Mouse (Mus musculus) CH12.LX (cell line): ENCODE data around the gene Adam10. TPM values are rescaled to one million over a fixed set of nuclear protein-coding genes. Genes with fewer than 3 reads are reported as not detected.

ENCODE experiments used
- DNase-seq: peaks from one replicate; pipeline ENCODE4 v3.0.0-alpha.2; 2013; ENCODE audit errors: extremely low read depth
- H3K27ac ChIP-seq: 2 replicates; pipeline ENCODE4 v1.5.1; 2012; ENCODE audit warnings: low read depth, mild to moderate bottlenecking, control low read depth, moderate library complexity; ENCODE audit not compliant: insufficient read depth
- H3K27me3 ChIP-seq: replicated peaks from 2 replicates; pipeline ENCODE3; 2012; ENCODE audit warnings: inconsistent platforms
- H3K36me3 ChIP-seq, 2 experiments: replicated peaks in 1 of 2; 2 replicates each; pipeline versions ENCODE3 to v1.6.1; 2012; ENCODE audit warnings: inconsistent platforms in 1 of 2, low read length in 1 of 2, mild to moderate bottlenecking in 1 of 2, mixed read lengths in 1 of 2, moderate library complexity in 1 of 2; ENCODE audit not compliant: control insufficient read depth in 1 of 2, insufficient read depth in 1 of 2
- H3K4me1 ChIP-seq, 2 experiments: 2 replicates each; pipeline ENCODE4 v1.6.1; 2012; ENCODE audit warnings: inconsistent platforms in 1 of 2, moderate library complexity in 1 of 2; ENCODE audit not compliant: insufficient read depth in 2 of 2, control insufficient read depth in 1 of 2
- H3K4me2 ChIP-seq: 2 replicates; pipeline ENCODE4 v1.6.1; 2012; ENCODE audit warnings: low read depth, mild to moderate bottlenecking, control low read depth; ENCODE audit not compliant: poor library complexity, insufficient read depth, severe bottlenecking
- H3K4me3 ChIP-seq, 3 experiments: fragments of 150-350 bp in 1 of 3; sonication (generic) in 1 of 3; replicated peaks in 1 of 3; 2 replicates each; pipeline versions ENCODE3 to v1.5.1; 2011 to 2012; ENCODE audit warnings: low read depth in 2 of 3, low read length in 2 of 3, mild to moderate bottlenecking in 2 of 3, moderate library complexity in 2 of 3, control low read depth in 1 of 3, improper control_type of control experiment in 1 of 3, inconsistent platforms in 1 of 3, mixed read lengths in 1 of 3; ENCODE audit not compliant: poor library complexity in 1 of 3
- H3K79me2 ChIP-seq: replicated peaks from 2 replicates; pipeline ENCODE4 v1.6.1; 2012; ENCODE audit warnings: mild to moderate bottlenecking, moderate library complexity; ENCODE audit not compliant: control insufficient read depth, poor library complexity, insufficient read depth, severe bottlenecking; ENCODE audit errors: extremely low read depth
- H3K9ac ChIP-seq: 2 replicates; pipeline ENCODE4 v1.6.1; 2012; ENCODE audit warnings: low read depth, mild to moderate bottlenecking, control low read depth, moderate library complexity; ENCODE audit not compliant: insufficient read depth
- H3K9me3 ChIP-seq: replicated peaks from 2 replicates; pipeline ENCODE3; 2012; ENCODE audit warnings: low read length, inconsistent platforms, mixed read lengths
- BHLHE40 ChIP-seq: IDR thresholded peaks from 2 replicates; pipeline ENCODE4 v1.6.1; 2011; ENCODE audit warnings: mild to moderate bottlenecking, low read depth, low read length, improper control_type of control experiment
- CHD1 ChIP-seq: IDR thresholded peaks from 2 replicates; pipeline ENCODE4 v1.6.1; 2012; ENCODE audit warnings: low read depth, low read length, improper control_type of control experiment, inconsistent platforms
- E2F4 ChIP-seq: IDR thresholded peaks from 2 replicates; pipeline ENCODE4 v1.6.1; 2011; ENCODE audit warnings: low read depth, low read length, improper control_type of control experiment; ENCODE audit not compliant: insufficient replicate concordance
- ELF1 ChIP-seq: IDR thresholded peaks from 2 replicates; pipeline ENCODE4 v1.6.1; 2014; ENCODE audit warnings: low read depth, mild to moderate bottlenecking, inconsistent platforms, low read length, improper control_type of control experiment
- ETS1 ChIP-seq: conservative IDR thresholded peaks from 2 replicates; pipeline ENCODE4 v1.6.1; 2012; ENCODE audit warnings: low read depth, mild to moderate bottlenecking, inconsistent platforms, low read length, improper control_type of control experiment, moderate library complexity
- GABPA ChIP-seq: IDR thresholded peaks from 2 replicates; pipeline ENCODE4 v1.6.1; 2012; ENCODE audit warnings: low read depth, low read length, improper control_type of control experiment, inconsistent platforms; ENCODE audit not compliant: insufficient replicate concordance
- KAT2A ChIP-seq: IDR thresholded peaks from 2 replicates; pipeline ENCODE4 v1.6.1; 2012; ENCODE audit warnings: low read length, improper control_type of control experiment, inconsistent platforms; ENCODE audit not compliant: insufficient replicate concordance
- MAFK ChIP-seq: IDR thresholded peaks from 2 replicates; pipeline ENCODE4 v1.6.1; 2011; ENCODE audit warnings: low read length, improper control_type of control experiment; ENCODE audit not compliant: insufficient replicate concordance
- MAX ChIP-seq: IDR thresholded peaks from 2 replicates; pipeline ENCODE4 v1.6.1; 2011; ENCODE audit warnings: low read length, improper control_type of control experiment
- MAZ ChIP-seq: IDR thresholded peaks from 2 replicates; pipeline ENCODE4 v1.6.1; 2012; ENCODE audit warnings: low read depth, mild to moderate bottlenecking, inconsistent platforms, low read length, improper control_type of control experiment, moderate library complexity
- MXI1 ChIP-seq: IDR thresholded peaks from 2 replicates; pipeline ENCODE4 v1.6.1; 2011; ENCODE audit warnings: mild to moderate bottlenecking, low read depth, low read length, improper control_type of control experiment
- MYC ChIP-seq: IDR thresholded peaks from 2 replicates; pipeline ENCODE4 v1.6.1; 2011; ENCODE audit warnings: low read depth, mild to moderate bottlenecking, improper control_type of control experiment, low read length
- NELFE ChIP-seq: IDR thresholded peaks from 2 replicates; pipeline ENCODE4 v1.6.1; 2011; ENCODE audit warnings: low read depth, low read length, improper control_type of control experiment
- PAX5 ChIP-seq: IDR thresholded peaks from 2 replicates; pipeline ENCODE4 v1.6.1; 2012; ENCODE audit warnings: low read length, inconsistent platforms, mixed read lengths
- POLR2A ChIP-seq: IDR thresholded peaks from 2 replicates; pipeline ENCODE4 v1.6.1; 2011; ENCODE audit warnings: low read depth, mild to moderate bottlenecking, improper control_type of control experiment, low read length
- POLR2AphosphoS2 ChIP-seq: IDR thresholded peaks from 2 replicates; pipeline ENCODE4 v1.6.1; 2011; ENCODE audit warnings: low read depth, low read length, improper control_type of control experiment
- RCOR1 ChIP-seq: conservative IDR thresholded peaks from 2 replicates; pipeline ENCODE4 v1.6.1; 2012; ENCODE audit warnings: low read depth, mild to moderate bottlenecking, inconsistent platforms, low read length, improper control_type of control experiment
- SMC3 ChIP-seq: IDR thresholded peaks from 2 replicates; pipeline ENCODE4 v1.6.1; 2011; ENCODE audit warnings: low read depth, low read length, improper control_type of control experiment
- TBP ChIP-seq: conservative IDR thresholded peaks from 2 replicates; pipeline ENCODE4 v1.6.1; 2011; ENCODE audit warnings: low read depth, low read length, improper control_type of control experiment
- TCF12 ChIP-seq: IDR thresholded peaks from 2 replicates; pipeline ENCODE4 v1.6.1; 2014; ENCODE audit warnings: low read depth, mild to moderate bottlenecking, inconsistent platforms, low read length, improper control_type of control experiment
- UBTF ChIP-seq: IDR thresholded peaks from 2 replicates; pipeline ENCODE4 v1.6.1; 2012; ENCODE audit warnings: low read depth, mild to moderate bottlenecking, inconsistent platforms, low read length, improper control_type of control experiment, moderate library complexity
- USF2 ChIP-seq: conservative IDR thresholded peaks from 2 replicates; pipeline ENCODE4 v1.6.1; 2011; ENCODE audit warnings: low read depth, low read length, improper control_type of control experiment
- ZKSCAN1 ChIP-seq: IDR thresholded peaks from 2 replicates; pipeline ENCODE4 v1.6.1; 2012; ENCODE audit warnings: low read depth, inconsistent platforms, low read length, improper control_type of control experiment, borderline replicate concordance
- ZNF384 ChIP-seq: IDR thresholded peaks from 2 replicates; pipeline ENCODE4 v1.6.1; 2012; ENCODE audit warnings: low read depth, low read length, improper control_type of control experiment, inconsistent platforms
- dilution Hi-C: fragments of 300-500 bp; cut with MboI; formaldehyde crosslinking; loops from 2 replicates; pipeline ENCODE4 v1.14.3; 2020; ENCODE audit warnings: low sequenced_read_pairs; ENCODE audit not compliant: extremely low pct_unique_long_range_greater_than_20kb, extremely low pct_ligation_motif_present
- in situ Hi-C: fragments of 300-500 bp; cut with MboI; formaldehyde crosslinking; loops from 3 replicates; pipeline ENCODE4 v1.14.3; 2019; ENCODE audit warnings: low sequenced_read_pairs, low pct_ligation_motif_present, low pct_unique_long_range_greater_than_20kb, mixed read lengths
- polyA plus RNA-seq: library from polyadenylated mRNA; unstranded; fragments of >175 nt; gene quantifications from 2 replicates; pipeline ENCODE4 v1.2.1, GENCODE M21; 2012; ENCODE audit warnings: low read depth; ENCODE audit not compliant: insufficient read length
- total RNA-seq, 2 experiments: library from RNA; depleted of rRNA; stranded (reverse); fragments of 300-350 nt in 1 of 2; fragments of >200 nt in 1 of 2; gene quantifications; 2 replicates each; pipeline ENCODE4 v1.2.3; 2012 to 2014

Gene Adam10
- total and polyA plus RNA-seq, 3 experiments = 9.3 to 28.9 (median 17.8) TPM

- DNase-seq = no peak
- peaks cover 9 to 29% of the 10 kb centered on the region in 2 experiments for H3K36me3 ChIP-seq
- dilution Hi-C loops = no loop called here
- H3K79me2 ChIP-seq = no peaks in the 10 kb centered on the region
- no peaks in the 10 kb centered on the region for H3K27me3 ChIP-seq
- TF ChIP-seq UBTF (no peak), GABPA (no peak), MXI1 (no peak), TCF12 (no peak), E2F4 (no peak), KAT2A (no peak), CHD1 (no peak), ZKSCAN1 (no peak), NELFE (no peak), POLR2AphosphoS2 (no peak), MYC (no peak), TBP (no peak), SMC3 (no peak), BHLHE40 (no peak), ZNF384 (no peak), POLR2A (no peak)
- H3K4me1 ChIP-seq = no peaks in the 10 kb centered on the region
- H3K9ac ChIP-seq = no peak overlapping the region
- no peaks in the 10 kb centered on the region for H3K9me3 ChIP-seq
- no peak overlapping the region for H3K4me3 ChIP-seq
- H3K4me2 ChIP-seq = no peak overlapping the region
- H3K27ac ChIP-seq = no peak overlapping the region
- in situ Hi-C loops = no loop called here
Observed at GRCm38 (mm10) chr9:70807714-70808113, 128.9 kb downstream of the Adam10 start.

DNA sequence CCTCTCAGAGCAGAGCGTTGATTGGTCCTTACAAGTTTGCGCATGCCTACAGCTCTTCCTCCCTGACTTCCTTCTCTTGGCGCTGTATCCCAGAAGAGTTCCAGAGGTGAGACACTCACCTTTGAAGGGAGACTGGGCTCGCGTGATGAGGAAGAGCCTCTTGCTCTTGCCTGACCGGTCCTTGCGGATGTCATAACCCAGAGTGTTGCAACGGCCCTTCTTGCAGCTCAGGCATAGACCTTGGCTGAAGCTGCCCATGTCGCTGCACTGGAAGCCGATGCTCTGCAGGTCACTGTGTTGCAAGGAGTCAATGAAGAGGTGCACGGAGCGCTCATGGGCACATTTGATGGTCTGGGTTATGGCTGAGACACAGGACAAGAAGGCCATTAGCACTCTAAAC lies 133.8 kb downstream of the Adam10 start:
- H3K9ac ChIP-seq = no peak overlapping the region
- no peak overlapping the region for H3K27ac ChIP-seq
- H3K79me2 ChIP-seq = no peaks in the 10 kb centered on the region
- dilution Hi-C loops (no loop called here), in situ Hi-C loops (no loop called here)
- TF ChIP-seq RCOR1 (no peak), ETS1 (no peak), USF2 (no peak), MXI1 (no peak), ELF1 (no peak), PAX5 (no peak), ZNF384 (no peak), MAX (no peak), MAZ (no peak), E2F4 (no peak), BHLHE40 (no peak), CHD1 (no peak), MAFK (no peak), KAT2A (no peak)
- no peak for DNase-seq
- no peaks in the 10 kb centered on the region for H3K9me3 ChIP-seq
- no peaks in the 10 kb centered on the region for H3K27me3 ChIP-seq
- H3K4me2 ChIP-seq = no peak overlapping the region
- peaks cover 8 to 31% of the 10 kb centered on the region in 2 experiments for H3K4me1 ChIP-seq
- H3K36me3 ChIP-seq = peaks cover 5 to 23% of the 10 kb centered on the region in 2 experiments
- no peak overlapping the region for H3K4me3 ChIP-seq
